Mouse (Mus musculus): ENCODE data around the gene Vasn.

Vasn gene

DNA sequence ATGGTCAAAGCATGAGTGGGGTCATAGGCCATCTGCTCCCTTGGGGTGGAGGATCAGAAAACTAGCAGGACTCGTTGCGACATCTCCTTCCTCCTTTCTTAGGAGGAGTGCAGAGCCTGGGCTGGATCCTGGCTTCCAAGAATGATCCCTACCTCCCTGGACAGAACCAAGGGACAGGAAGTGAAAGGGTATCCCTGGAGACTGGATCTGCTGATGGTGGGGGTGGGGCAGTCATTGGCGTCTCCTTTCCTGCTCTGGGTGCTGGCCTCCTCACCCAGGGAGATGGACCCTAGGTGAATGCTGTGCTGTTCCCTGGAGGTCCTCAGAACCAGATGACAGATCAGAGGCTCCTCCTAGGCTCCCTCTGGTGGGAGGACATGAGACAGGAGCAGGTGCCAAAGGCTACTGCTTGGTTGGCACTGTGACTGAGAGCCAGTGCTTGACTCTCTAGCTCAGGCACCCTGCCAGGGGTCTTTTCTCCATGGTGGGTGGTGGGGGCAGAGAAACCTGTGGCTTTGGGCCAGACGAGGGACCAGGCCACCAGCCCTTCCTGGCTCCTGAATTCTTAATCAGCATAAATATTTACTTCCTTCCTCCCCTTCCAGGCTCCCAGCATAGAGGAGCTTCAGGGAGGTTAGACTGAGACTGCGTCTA, 33.2 kb upstream of the Vasn start:
- in situ Hi-C loops (cut with MboI, MseI) = loop anchor here (5.0 kb wide), 1 partner anchor 124 kb away; no protein-coding TSS in a partner anchor

DNA sequence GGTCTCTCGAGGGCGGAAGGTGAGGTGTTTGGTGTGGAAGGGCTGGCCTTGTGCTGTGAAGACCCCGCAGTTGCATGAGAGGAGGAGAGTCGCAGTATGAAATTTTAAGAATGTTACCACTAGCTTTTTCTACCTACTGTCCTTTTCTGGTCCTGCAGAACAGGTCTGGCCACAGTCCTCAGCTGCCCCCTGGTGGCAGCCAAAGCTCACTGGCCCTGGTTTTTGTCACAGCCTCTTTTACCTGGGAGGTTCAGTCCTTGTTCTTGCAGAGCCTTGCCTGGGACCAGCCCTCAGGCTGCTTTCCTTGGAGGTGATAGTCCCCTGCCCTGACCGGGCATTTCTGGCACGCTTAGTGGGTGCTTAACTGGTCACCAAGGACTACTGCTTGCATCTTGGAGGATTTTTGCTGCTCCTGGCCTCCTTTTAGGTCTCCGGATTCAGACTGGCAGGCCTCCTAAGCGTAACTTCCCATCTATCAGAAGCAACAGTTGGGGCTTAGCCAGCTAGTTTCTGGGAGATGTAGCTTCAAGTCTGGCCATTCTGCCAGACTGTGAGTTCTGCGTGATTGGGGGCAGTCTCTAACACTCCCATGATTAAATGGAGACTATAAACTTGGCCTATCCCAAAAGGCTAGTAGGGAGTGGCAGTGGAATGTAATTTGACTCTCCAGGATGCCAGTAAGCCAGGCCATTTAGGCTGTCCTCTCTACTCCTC, 31.8 kb upstream of the Vasn start:
- in situ Hi-C loops (cut with MboI, MseI) = loop anchor here (5.0 kb wide), 1 partner anchor 126 kb away; no protein-coding TSS in a partner anchor

DNA sequence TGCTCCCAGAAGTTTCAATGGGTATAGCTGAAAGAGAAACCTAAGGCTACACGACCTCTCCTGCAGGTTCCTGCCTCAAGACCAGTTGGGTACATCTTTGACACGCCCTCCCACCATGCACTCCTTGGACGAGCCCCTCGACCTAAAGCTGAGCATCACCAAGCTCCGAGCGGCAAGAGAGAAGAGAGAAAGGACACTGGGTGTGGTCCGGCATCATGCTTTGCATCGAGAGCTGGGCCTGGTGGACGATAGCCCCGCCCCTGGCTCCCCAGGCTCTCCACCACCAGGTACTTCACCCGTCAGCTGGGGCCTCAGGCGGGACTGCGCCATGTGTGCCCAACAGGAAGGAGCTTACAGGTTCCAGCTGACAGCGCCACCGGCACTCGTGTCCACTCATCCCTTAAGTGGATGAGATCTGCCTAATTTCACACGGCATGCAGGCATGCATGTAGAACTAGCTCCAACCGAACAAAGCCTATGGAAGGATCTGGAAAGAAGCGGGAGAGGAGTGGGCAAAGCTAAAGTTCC, 31.1 kb upstream of the Vasn start:
- in situ Hi-C loops (cut with MboI, MseI) = loop anchor here (5.0 kb wide), 1 partner anchor 126 kb away; no protein-coding TSS in a partner anchor

DNA sequence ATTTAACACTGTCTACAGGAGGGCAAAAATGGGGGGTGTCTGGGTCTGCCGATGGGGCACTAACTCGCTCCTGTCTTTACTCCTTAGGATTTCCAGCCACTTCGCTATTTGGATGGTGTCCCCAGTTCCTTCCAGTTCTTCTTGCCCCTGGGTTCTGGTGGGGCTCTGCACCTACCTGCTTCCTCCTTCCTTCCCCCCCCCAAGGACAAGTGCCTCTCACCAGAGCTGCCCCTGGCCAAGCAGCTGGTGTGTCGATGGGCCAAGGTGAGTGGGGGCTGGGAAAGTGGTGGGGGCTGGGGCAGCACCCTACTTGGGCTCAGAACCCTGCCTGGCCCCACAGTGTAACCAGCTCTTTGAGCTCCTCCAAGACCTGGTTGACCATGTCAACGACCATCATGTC, 28.5 kb upstream of the Vasn start:
- in situ Hi-C loops (cut with MboI, MseI) = loop anchor here (5.0 kb wide), 2 partner anchors 44 to 304 kb away; no protein-coding TSS in a partner anchor

DNA sequence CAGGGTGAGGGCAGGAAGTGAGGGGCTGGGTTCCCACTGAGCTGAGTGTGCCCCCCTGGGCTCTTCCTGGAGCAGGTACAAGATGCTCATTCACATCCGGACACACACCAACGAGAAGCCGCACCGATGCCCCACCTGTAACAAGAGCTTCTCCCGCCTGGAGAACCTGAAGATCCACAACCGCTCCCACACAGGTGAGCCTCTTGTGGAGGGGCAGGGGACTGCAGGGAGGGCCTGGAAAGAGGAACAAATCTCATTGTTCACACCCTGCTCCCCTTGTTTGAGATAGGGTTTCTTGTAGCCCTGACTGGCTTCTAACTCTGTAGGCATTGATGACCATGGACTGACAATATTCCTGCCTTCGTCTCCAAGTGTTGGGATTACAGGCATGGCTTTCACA, 28.1 kb upstream of the Vasn start:
- in situ Hi-C loops (cut with MboI, MseI) = loop anchor here (5.0 kb wide), 2 partner anchors 44 to 304 kb away; no protein-coding TSS in a partner anchor

DNA sequence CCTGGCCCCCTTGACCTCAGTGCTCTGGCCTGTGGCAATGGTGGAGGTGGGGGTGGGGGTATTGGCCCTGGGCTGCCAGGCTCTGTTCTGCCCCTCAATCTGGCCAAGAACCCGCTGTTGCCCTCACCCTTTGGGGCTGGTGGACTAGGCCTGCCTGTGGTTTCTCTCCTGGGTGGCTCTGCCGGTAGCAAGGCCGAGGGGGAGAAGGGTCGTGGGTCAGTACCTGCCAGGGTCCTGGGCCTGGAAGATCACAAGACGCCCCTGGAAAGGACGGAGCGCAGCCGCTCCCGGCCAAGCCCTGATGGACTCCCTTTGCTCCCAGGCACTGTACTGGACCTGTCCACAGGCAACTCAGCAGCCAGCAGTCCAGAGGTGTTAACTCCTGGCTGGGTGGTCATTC, 26.0 kb upstream of the Vasn start:
- in situ Hi-C loops (cut with MboI, MseI) = loop anchor here (5.0 kb wide), 2 partner anchors 46 to 306 kb away; no protein-coding TSS in a partner anchor

DNA sequence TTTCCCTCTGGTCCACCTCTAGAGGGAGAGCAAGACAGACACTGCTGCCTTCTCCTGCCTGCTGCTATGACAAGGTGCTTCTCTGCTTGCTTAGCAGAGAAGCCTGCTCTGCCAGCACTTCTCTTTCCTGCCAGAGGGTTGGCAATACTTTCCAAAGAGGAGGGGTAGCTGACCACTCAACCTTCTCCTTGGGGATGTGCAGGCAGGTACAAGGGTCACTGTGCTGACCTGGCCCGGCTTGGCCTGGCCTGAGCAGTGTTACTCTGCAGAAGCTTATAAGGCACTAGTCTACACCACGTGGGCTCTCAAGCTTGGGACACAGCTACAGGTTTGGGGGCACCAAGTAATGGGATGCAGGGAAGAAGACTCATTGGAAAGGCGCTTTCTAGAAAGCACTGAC, 25.1 kb upstream of the Vasn start:
- in situ Hi-C loops (cut with MboI, MseI) = loop anchor here (5.0 kb wide), 2 partner anchors 47 to 307 kb away; no protein-coding TSS in a partner anchor

DNA sequence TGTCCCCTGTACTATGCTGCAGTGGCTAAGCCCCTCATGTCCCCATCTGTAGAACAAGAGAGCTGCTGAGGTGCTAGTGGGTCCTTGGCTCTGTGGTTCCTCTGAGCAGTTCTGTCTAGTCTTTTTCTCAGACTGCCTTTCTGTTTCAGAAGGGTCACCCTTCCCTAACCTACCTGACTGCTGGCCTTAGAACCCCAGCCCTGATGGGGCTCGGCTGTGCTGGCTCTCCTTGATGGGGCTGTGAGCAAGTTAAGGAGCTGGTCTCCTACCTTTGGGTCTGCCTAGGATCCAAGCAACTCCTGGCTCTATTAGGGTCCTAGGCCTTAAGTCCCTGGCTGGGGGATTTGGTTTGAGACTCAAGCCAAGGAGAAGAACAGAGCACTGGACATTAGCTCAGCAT, 24.4 kb upstream of the Vasn start:
- in situ Hi-C loops (cut with MboI, MseI) = no loop called here

DNA sequence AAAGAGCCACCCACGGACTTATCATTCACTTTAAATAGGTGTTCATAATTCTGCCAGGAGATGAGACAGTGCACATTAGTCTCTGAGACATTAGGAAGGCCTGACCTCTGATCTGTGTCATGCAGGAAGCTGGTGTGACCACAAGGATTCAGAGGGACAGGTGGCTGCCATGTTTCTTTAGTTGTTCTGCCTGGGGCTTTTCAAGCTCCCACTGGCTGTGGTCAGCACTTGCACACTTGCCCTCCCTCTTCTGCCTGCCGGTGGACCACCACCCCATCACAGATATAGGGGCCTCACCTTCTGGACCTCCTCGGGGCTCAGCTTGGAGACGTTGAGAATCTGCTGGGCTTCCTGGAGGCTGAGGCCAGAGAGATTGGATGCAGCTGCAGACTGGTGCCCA, 22.9 kb upstream of the Vasn start:
- in situ Hi-C loops (cut with MboI, MseI) = no loop called here

DNA sequence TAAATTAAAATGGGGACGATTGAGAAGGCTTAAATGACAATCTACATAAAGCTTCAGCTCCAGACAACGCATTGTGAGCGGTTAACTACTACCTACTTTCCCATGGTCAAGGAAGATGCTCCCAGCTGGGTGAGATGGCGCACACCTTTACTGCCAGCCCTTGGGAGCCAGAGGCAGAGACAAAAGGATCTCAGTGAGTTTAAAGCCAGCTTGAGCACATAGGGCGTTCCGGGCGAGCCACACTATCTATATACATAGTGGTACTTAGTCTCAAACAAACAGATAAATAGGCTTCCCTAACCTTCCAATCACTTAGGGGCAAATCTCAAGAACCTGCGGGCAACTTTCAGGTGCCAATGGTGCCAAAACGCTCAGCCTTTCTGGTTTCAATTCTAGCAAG, 15.7 kb upstream of the Vasn start:
- in situ Hi-C loops (cut with MboI, MseI) = no loop called here

DNA sequence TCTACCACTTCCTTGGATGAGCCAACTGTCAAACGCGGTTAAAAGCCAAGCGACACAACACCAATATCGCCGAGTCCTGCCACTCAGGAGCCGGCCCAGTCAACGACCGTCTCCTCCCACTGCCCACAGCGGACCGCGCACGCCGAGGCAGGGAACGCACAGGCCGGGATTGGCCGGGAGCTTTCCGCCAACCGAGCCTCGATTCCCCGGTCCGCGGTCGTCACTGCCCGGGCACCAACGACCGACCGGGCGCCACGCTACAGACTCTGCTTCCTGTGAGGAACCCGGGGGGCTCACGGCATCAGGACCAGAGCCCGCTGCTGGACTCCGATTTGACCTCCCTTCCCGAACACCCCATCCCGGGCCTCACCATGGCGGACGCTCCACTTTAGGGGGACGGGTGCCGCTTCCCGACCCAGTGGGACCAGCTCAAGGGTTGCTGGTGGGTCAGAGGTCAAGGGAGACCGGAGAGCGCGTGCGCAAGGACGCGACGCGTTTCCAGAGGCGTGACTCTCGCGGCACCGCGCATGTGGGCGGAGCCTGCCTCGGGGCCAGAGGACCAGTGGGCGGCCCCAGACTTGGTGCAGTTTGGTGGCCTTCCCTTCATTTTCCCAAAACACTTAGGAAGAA, 15.1 kb upstream of the Vasn start, which contains the start of gene Pam16:
Gene Pam16 (minus strand): TSS at position 508 of the 630 bp plus-strand sequence.
- in situ Hi-C loops (cut with MboI, MseI) = no loop called here

DNA sequence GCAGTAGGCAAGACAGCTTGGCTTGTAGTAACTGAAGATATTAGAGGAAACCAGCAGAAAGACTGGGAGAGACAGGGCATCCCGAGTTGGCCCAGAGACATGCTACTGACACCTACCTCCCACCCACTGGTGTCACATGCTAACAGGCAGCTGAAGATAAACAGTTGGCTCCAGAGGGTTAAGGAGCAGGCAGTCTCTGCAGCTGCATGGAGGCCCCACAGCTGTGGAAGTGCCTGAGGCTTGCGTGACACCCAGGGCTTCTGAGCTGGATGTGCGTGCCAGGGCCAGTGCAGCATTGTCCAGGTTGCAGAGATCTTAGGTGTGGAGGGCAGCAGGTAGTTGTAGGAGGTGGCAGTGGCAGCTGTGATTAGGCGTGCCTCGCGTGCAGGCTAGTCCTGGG, 12.6 kb upstream of the Vasn start:
- in situ Hi-C loops (cut with MboI, MseI) = no loop called here

DNA sequence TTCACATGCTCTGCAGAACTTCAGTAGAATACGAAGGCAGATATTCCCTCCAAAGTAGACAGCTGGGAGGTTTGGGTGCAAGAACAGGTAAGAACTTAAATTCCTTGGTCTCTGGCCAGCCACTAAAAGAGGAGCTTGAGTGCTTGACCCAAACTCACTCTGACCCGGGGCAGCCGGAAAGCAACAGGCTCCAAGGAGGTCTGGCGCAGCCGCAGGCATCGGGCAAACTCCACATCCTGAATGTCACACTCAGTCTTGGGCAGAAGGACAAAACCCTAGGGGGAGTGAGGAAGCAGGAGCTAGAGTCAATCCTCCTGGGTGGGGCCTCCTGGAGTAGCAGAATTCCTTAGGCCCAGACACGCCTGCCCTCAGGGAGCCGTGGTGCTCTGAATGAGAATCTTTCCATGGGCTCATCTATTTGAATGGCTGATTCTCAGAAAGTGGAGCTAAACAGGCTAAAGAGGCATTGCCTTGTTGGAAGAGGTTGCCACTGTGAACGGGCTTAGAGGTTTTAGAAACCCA, 10.8 kb upstream of the Vasn start:
- in situ Hi-C loops (cut with MboI, MseI) = no loop called here

DNA sequence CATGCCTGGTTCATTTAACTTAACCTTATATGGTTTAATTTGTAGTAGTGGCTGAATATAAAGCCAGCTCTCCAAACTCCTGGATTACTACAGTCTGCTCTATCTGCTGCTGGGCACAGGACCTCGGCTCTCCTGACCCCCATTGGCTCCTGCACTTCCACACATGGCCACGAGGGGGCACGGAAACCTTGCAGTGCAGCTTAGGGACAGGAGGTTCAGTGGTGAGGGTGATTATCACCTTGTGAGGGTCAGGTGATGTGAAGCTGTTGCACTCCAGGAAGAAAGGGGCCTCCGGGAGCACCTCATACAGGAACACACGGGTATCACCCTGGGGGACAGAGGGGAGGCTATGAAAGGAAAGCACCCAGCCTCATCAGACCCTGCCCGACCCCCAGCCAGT, 9.8 kb upstream of the Vasn start:
- in situ Hi-C loops (cut with MboI, MseI) = loop anchor here (5.0 kb wide), 1 partner anchor 37 kb away; no protein-coding TSS in a partner anchor

DNA sequence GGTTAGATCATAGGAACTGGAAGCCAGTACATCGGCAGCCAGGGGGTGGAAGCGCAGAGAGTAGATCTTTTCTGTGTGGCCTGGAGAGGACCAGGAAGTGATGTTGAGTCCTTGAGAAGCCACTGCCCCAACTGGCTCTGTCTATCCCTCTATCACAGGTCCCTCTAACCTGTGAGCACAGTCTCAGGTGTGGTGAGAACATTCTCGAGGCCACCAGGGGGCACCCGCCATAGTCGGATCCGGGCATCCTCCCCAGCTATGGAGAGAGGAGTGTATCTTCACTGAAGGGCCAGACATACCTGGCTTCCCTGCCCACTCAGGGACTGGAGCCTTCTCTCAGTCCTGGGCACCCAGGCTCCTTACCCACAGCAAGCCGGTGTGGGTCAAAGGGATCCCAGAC, 7.7 kb upstream of the Vasn start:
- in situ Hi-C loops (cut with MboI, MseI) = loop anchor here (5.0 kb wide), 1 partner anchor 35 kb away; no protein-coding TSS in a partner anchor

DNA sequence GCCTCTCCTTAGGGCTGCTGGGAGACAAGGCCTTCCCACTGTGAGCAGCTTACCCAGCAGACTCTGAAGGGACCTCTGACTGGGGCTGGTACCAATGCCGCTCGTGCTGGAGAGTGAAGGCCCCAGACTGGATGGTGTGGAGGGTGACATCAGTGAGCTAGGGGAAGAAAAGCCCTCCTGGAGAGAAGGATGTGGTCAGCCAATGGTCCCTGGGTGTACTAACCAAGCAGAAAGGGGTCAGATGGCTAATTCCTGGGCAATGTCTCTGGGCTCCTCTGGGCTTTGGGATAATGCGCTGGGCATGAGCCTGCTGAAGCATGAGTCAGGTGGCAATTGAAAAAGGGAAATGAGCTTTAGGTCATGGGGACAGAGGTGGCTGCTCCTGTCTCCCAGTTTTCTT, 6.1 kb upstream of the Vasn start:
- in situ Hi-C loops (cut with MboI, MseI) = loop anchor here (5.0 kb wide), 1 partner anchor 34 kb away; no protein-coding TSS in a partner anchor

DNA sequence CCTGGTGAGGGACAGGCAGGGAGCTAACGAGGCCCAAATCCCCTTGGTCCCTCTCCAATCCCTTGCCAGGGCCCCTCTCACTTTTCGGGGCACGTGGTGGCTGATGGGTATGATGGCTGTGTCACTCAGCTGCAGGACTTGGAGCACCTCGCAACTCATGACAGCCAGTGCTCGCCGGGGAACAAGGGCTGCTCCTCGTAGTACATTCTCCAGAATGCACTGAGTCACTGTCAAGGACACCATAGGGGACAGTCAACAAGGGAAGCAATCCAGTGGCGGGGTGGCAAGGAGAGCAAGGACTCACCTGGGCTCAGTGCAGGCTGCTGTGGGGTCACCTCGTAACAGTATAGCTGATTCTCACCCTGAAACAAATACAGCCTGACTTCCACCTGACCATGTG, 5.1 kb upstream of the Vasn start:
- in situ Hi-C loops (cut with MboI, MseI) = loop anchor here (5.0 kb wide), 1 partner anchor 33 kb away; no protein-coding TSS in a partner anchor

DNA sequence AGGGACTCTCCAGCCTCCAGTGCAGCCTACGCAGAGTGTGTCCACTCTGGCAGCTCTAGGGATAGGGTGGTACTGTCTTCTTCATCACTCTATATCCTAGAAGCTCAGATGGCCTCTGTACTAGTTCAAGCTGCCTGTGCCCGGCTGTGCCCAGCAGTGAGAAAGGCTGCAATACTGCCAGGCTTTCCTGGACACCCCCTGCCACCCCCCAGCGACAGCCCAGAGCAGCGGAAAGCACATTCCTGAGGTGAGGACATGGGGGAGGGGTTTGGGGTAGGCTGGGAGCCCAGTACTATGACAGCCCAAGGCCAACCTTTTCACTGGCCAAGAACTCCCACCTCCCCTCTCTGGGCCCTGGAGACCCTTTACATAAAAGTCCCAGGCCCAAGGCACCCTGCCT, 4.0 kb upstream of the Vasn start:
- in situ Hi-C loops (cut with MboI, MseI) = no loop called here

DNA sequence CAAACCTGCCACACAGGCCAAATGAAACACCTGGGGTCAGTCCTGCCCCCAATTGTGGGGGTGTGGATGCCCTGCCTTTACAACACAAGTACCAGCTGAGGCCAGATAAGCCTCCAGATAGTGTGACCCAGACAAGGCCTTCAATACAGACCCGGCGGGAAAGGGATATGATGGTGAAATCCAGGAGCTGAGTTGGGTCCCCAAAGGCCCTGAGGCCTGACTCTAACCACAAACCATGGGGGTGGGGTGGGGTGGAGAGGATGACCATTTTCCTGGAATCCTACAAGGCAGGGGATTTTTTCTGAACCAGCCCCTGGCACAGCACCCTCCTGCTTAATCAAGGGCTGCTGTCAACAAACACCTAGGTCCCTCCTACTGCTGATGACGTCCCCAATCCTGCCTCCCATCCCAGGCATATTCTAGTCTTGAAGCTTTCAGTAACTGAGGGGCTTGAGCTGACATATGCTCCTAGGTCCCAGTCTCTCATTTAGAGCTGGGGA, 800 bp upstream of the Vasn start:
- in situ Hi-C loops (cut with MboI, MseI) = no loop called here

DNA sequence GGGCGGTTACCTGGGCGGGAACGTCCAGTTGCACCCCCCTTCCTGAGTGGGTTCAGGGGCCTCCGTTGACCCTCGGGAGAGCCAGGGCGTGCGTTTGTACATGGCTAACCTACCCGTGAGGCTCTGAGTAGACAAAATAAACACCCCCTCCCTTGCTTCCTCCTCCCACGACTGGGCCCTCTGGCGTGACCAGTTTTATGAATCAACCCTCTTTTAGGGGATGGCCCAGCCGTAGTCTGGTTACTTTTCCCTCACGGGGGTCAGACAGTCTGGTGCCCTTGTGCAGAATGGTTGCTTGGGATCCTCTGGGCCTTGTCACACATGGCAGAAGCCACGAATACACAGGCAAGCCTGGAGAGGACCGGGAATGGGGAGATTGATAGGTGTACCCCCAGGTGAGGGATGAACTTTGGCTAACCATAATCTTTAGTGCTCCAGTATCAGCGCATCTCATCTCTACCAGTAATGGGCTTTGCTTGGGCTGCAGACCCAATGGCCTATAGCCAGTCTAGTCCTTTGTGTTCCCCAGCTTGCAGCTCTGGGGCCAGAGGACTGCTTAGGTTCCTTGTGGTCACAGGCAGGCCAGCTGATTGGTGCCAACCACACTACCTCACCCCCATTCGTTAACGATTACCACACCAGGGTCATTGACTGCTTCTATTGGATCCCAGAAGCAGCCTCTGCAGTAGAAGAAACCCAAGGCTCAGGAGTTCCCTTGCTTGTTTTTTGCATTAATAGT, 695 bp downstream of the Vasn start:
- in situ Hi-C loops (cut with MboI, MseI) = no loop called here
